Mouse (Mus musculus) kidney, postnatal 36 days (tissue): ENCODE data around the gene Hydin.
"Not testable (repeated sequence)": the region's sequence is repeated elsewhere in the genome, so short reads cannot be mapped to it uniquely, and the experiment has no call there.

Source experiments
- DNase-seq, 2 experiments: peaks; one replicate each; pipeline ENCODE4 v3.0.0; 2021 to 2022; ENCODE audit warnings: mixed read lengths in 2 of 2

Hydin gene

GRCm38 (mm10) chr8:110530008-110530762 is 263.4 kb downstream of the Hydin start:
- DNase-seq: peak in 1 of 2 experiments; percentile 1

GRCm38 (mm10) chr8:110533781-110534180 is 267.0 kb downstream of the Hydin start:
- no peak for DNase-seq

GRCm38 (mm10) chr8:110537849-110538248 is 271.1 kb downstream of the Hydin start:
- no peak for DNase-seq

GRCm38 (mm10) chr8:110550343-110550742 is 283.6 kb downstream of the Hydin start:
- DNase-seq: no peak

GRCm38 (mm10) chr8:110552111-110552510 is 285.3 kb downstream of the Hydin start:
- not testable (repeated sequence) for DNase-seq

GRCm38 (mm10) chr8:110592641-110593040 is 325.9 kb downstream of the Hydin start:
- DNase-seq: no peak

- no peak for DNase-seq
Observed at GRCm38 (mm10) chr8:110594164-110594563, 327.4 kb downstream of the Hydin start.

GRCm38 (mm10) chr8:110604556-110604955 is 337.8 kb downstream of the Hydin start:
- peak; percentile 26 to 68 for DNase-seq

GRCm38 (mm10) chr8:110605401-110606015 is 338.7 kb downstream of the Hydin start:
- DNase-seq: no peak

- no peak for DNase-seq
Observed at GRCm38 (mm10) chr8:110615730-110616129, 349.0 kb downstream of the Hydin start.

GRCm38 (mm10) chr8:110617801-110618358 is 351.1 kb downstream of the Hydin start:
- DNase-seq: no peak

GRCm38 (mm10) chr8:110618391-110619207 is 351.8 kb downstream of the Hydin start, which contains the start of gene Vac14:
Vac14 (plus strand) TSS chr8:110618585.
- DNase-seq: peak; percentile 98 to 100

GRCm38 (mm10) chr8:110619208-110619574 is 352.4 kb downstream of the Hydin start:
- no peak for DNase-seq

- no peak for DNase-seq
Observed at GRCm38 (mm10) chr8:110619919-110620318, 353.1 kb downstream of the Hydin start.

- no peak for DNase-seq
Observed at GRCm38 (mm10) chr8:110626431-110626830, 359.7 kb downstream of the Hydin start.

GRCm38 (mm10) chr8:110629245-110630063 is 362.7 kb downstream of the Hydin start:
- DNase-seq: peak; percentile 55 to 83

GRCm38 (mm10) chr8:110630079-110630478 is 363.3 kb downstream of the Hydin start:
- no peak for DNase-seq

GRCm38 (mm10) chr8:110630571-110631071 is 363.8 kb downstream of the Hydin start:
- peak; percentile 28 to 57 for DNase-seq

- peak in 1 of 2 experiments; percentile 11 for DNase-seq
Observed at GRCm38 (mm10) chr8:110631201-110631600, 364.4 kb downstream of the Hydin start.

- peak in 1 of 2 experiments; percentile 16 for DNase-seq
Observed at GRCm38 (mm10) chr8:110633814-110634213, 367.0 kb downstream of the Hydin start.

GRCm38 (mm10) chr8:110636182-110636581 is 369.4 kb downstream of the Hydin start:
- no peak for DNase-seq

GRCm38 (mm10) chr8:110642331-110642730 is 375.6 kb downstream of the Hydin start:
- DNase-seq: peak in 1 of 2 experiments; percentile 17
